Mouse (Mus musculus): ENCODE results near the gene Thap2.

DNA sequence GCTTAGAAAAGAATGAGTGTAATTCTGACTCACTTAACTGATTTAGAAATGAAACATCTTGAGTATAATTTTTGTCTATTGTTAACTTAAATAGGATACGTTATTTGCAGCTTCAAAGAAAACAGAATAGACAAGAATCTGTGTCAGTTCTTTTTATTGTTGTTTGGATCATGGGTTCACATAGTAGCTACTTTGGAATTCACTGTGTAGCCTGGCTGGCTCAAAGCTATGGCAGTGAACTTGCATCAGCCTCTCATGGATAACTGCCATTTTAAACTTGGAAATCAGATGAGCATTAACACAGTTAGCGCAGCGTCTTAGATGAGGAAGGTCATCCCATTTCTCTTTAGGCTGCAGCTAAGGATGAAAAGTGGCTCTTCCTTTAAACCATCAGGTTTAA is 3.6 kb upstream of the Thap2 start:
- TF ChIP-seq CTCF (IDR thresholded peaks at IDR 0.05; ENCODE audit: extremely low read depth, insufficient read depth, low read length) (no peak), POLR2A (IDR thresholded peaks at IDR 0.05; ENCODE audit: extremely low read depth, insufficient read depth, low read length) (no peak)

Data from cortical plate, adult 2 months (tissue).